Mouse (Mus musculus) heart, embryonic 14.5 days (tissue): ENCODE measurements around the gene Mrrf. TPM values are rescaled to one million over a fixed set of nuclear protein-coding genes. Genes with fewer than 3 reads are reported as not detected.
"Not testable (repeated sequence)": the region's sequence is repeated elsewhere in the genome, so short reads cannot be mapped to it uniquely, and the experiment has no call there.

ENCODE experiments used
- ATAC-seq: fragments of 200-750 bp; cut with Nextera tagmentation; 2 replicates; pipeline ENCODE4 v1.8.0; 2017; ENCODE audit warnings: low read depth, moderate TSS enrichment; ENCODE audit not compliant: insufficient number of reproducible peaks, insufficient read depth, low FRiP score
- H3K27ac ChIP-seq, 2 experiments: fragments of 200-500 bp in 1 of 2; fragments of 300-500 bp in 1 of 2; sonication (generic) in 1 of 2; replicated peaks in 1 of 2; 2 replicates each; pipeline ENCODE4 v1.5.1; 2012 to 2014; ENCODE audit warnings: low read depth in 2 of 2, low read length in 2 of 2, control low read depth in 1 of 2, mild to moderate bottlenecking in 1 of 2, mixed read lengths in 1 of 2; ENCODE audit not compliant: control insufficient read depth in 1 of 2, insufficient read depth in 1 of 2
- H3K27me3 ChIP-seq: fragments of 300-500 bp; sonication (generic); 2 replicates; pipeline ENCODE4 v1.6.1; 2014; ENCODE audit warnings: mild to moderate bottlenecking, low read length, control low read depth; ENCODE audit not compliant: control insufficient read depth, insufficient read depth
- H3K36me3 ChIP-seq: fragments of 300-500 bp; sonication (generic); 2 replicates; pipeline ENCODE4 v1.6.1; 2014; ENCODE audit warnings: mild to moderate bottlenecking, control low read depth, low read length, mixed read lengths; ENCODE audit not compliant: control insufficient read depth, insufficient read depth
- H3K4me1 ChIP-seq, 2 experiments: fragments of 200-500 bp in 1 of 2; fragments of 300-500 bp in 1 of 2; sonication (generic) in 1 of 2; 2 replicates each; pipeline ENCODE4 v1.6.1; 2012 to 2014; ENCODE audit warnings: low read length in 2 of 2, control low read depth in 1 of 2, mixed read lengths in 1 of 2; ENCODE audit not compliant: control insufficient read depth in 2 of 2, insufficient read depth in 2 of 2
- H3K4me2 ChIP-seq: fragments of 300-500 bp; sonication (generic); 2 replicates; pipeline ENCODE4 v1.6.1; 2014; ENCODE audit warnings: mild to moderate bottlenecking, low read length
- H3K4me3 ChIP-seq, 2 experiments: fragments of 200-500 bp in 1 of 2; fragments of 300-500 bp in 1 of 2; sonication (generic) in 1 of 2; 2 replicates each; pipeline ENCODE4 v1.5.1; 2012 to 2014; ENCODE audit warnings: low read length in 2 of 2, mild to moderate bottlenecking in 2 of 2, control low read depth in 1 of 2, low read depth in 1 of 2, moderate library complexity in 1 of 2; ENCODE audit not compliant: control insufficient read depth in 1 of 2, insufficient read depth in 1 of 2
- H3K9ac ChIP-seq: fragments of 300-500 bp; sonication (generic); 2 replicates; pipeline ENCODE4 v1.6.1; 2014; ENCODE audit warnings: mild to moderate bottlenecking, low read length
- H3K9me3 ChIP-seq: fragments of 300-500 bp; sonication (generic); 2 replicates; pipeline ENCODE4 v1.6.1; 2016; ENCODE audit warnings: low read length, control low read depth; ENCODE audit not compliant: control insufficient read depth
- WGBS: fragments of 180-500 bp; shearing (Covaris S2); extraction: QIAGEN DNeasy Blood & Tissue Kit; methylation state at CpG from one replicate; pipeline ENCODE4 v1.1.7; 2014; 5-methylcytosine and 5-hydroxymethylcytosine counted together
- polyA plus RNA-seq: library from polyadenylated mRNA; unstranded; fragments of >200 nt; fragmentation: Nextera tagmentation; extraction: Ambion mirVana; gene quantifications from 2 replicates; pipeline ENCODE4 v1.2.1, GENCODE M21; 2014

The Mrrf gene
- polyA plus RNA-seq, 1 experiment from 2014 or later = 45.1 TPM

- no peak for ATAC-seq
Measured at GRCm38 (mm10) chr2:36172136-36172535, 35.9 kb downstream of the Mrrf start.

GRCm38 (mm10) chr2:36172574-36172973 lies 36.4 kb downstream of the Mrrf start:
- Histone ChIP-seq H3K4me1 (peaks cover 4 to 15% of the 10 kb centered on the region in 2 experiments), H3K27me3 (no peaks in the 10 kb centered on the region), H3K9me3 (no peaks in the 10 kb centered on the region), H3K4me2 (no peak overlapping the region), H3K4me3 (no peak overlapping the region), H3K36me3 (peaks cover 24% of the 10 kb centered on the region), H3K9ac (no peak overlapping the region), H3K27ac (no peak overlapping the region)
- ATAC-seq = no peak
- WGBS = 78% methylated on average over 3 of the region's 3 CpGs

More at GRCm38 (mm10) chr2:36172136-36172535, 35.9 kb downstream of the Mrrf start:
- WGBS = 46% methylated on average over 4 of the region's 4 CpGs
- Histone ChIP-seq H3K4me1 (peaks cover 6 to 18% of the 10 kb centered on the region in 2 experiments), H3K4me2 (no peak overlapping the region), H3K36me3 (peaks cover 20% of the 10 kb centered on the region), H3K27ac (no peak overlapping the region), H3K9ac (no peak overlapping the region), H3K9me3 (no peaks in the 10 kb centered on the region), H3K27me3 (no peaks in the 10 kb centered on the region), H3K4me3 (no peak overlapping the region)

DNA sequence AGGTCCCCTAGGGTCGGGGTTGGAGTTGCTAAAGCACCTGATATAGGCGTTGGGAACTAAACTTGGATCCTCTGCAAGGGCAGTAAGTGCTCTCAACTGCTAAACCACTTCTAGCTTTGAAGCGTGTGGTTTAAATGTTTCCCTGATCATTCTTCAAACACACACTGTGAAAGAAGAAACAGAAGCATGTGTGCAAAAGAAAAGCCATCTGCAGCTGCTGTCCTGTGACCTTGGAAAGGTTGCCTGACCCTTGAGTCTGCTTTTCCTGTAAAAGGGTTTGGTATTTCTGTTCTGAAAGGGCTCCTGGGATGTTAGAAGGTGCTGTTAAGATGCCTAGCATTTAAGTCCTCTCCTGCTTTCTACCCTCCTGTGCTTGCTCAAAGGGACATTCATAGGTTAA lies 43.3 kb downstream of the Mrrf start:
- 49% methylated on average over 3 of the region's 3 CpGs for WGBS
- Histone ChIP-seq H3K27ac (peak overlapping the region in 1 of 2 experiments; percentile 31; a peak in 1 of 4 replicates), H3K27me3 (no peaks in the 10 kb centered on the region), H3K4me1 (peaks cover 0 to 22% of the 10 kb centered on the region in 2 experiments; a peak in 3 of 4 replicates), H3K36me3 (peaks cover 40% of the 10 kb centered on the region), H3K9ac (no peak overlapping the region), H3K9me3 (no peaks in the 10 kb centered on the region), H3K4me3 (no peak overlapping the region), H3K4me2 (no peak overlapping the region)
- ATAC-seq = no peak

- ATAC-seq = not testable (repeated sequence)
Measured at GRCm38 (mm10) chr2:36181587-36182368, 45.6 kb downstream of the Mrrf start.

DNA sequence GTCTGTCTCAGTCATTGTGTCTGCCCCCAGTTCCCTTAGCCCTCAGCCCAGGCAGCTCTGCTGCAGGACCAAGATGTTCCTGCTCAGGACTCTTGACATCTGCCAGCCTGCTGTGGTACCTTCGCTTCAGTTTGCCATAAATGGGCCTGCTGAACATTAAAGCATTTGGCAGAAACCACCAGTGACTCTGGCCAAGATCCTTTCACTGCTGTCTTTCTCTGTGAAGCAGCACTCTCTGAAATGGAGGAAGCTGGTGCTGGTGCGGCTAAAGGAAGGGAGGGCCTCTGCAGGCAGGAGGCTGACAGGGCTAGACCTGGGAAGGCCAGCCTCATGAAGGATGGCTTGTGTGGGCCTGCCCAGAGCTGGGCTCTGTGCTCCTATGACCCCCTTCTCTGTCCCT lies 47.1 kb downstream of the Mrrf start:
- Histone ChIP-seq H3K27ac (peak overlapping the region; percentile 40 to 59; a peak in 2 of 4 replicates), H3K27me3 (no peaks in the 10 kb centered on the region), H3K9ac (no peak overlapping the region; the same call in 1 of the 2 replicates), H3K9me3 (no peaks in the 10 kb centered on the region), H3K4me2 (no peak overlapping the region), H3K36me3 (peaks cover 18% of the 10 kb centered on the region), H3K4me3 (no peak overlapping the region), H3K4me1 (peaks cover 0 to 16% of the 10 kb centered on the region in 2 experiments; a peak in 3 of 4 replicates)
- WGBS = 55% methylated on average over 2 of the region's 2 CpGs
- ATAC-seq = no peak

More at GRCm38 (mm10) chr2:36181587-36182368, 45.6 kb downstream of the Mrrf start:
- H3K9ac ChIP-seq, H3K9me3 ChIP-seq, H3K27ac ChIP-seq, H3K4me2 ChIP-seq, H3K4me3 ChIP-seq, H3K27me3 ChIP-seq: not testable (repeated sequence)
- Histone ChIP-seq H3K4me1 (peaks cover 0 to 16% of the 10 kb centered on the region in 2 experiments; a peak in 3 of 4 replicates), H3K36me3 (peaks cover 31% of the 10 kb centered on the region)
- WGBS = 90% methylated on average over 4 of the region's 4 CpGs

GRCm38 (mm10) chr2:36184192-36184591 lies 48.0 kb downstream of the Mrrf start:
- ATAC-seq = no peak
- 82% methylated on average over 2 of the region's 2 CpGs for WGBS
- Histone ChIP-seq H3K4me2 (no peak overlapping the region), H3K9ac (no peak overlapping the region), H3K27ac (peak overlapping the region in 1 of 2 experiments; percentile 59; a peak in 1 of 4 replicates), H3K4me3 (no peak overlapping the region), H3K4me1 (peaks cover 0 to 16% of the 10 kb centered on the region in 2 experiments; a peak in 3 of 4 replicates), H3K36me3 (peaks cover 14% of the 10 kb centered on the region; the same call in 1 of the 2 replicates), H3K27me3 (no peaks in the 10 kb centered on the region), H3K9me3 (no peaks in the 10 kb centered on the region)

DNA sequence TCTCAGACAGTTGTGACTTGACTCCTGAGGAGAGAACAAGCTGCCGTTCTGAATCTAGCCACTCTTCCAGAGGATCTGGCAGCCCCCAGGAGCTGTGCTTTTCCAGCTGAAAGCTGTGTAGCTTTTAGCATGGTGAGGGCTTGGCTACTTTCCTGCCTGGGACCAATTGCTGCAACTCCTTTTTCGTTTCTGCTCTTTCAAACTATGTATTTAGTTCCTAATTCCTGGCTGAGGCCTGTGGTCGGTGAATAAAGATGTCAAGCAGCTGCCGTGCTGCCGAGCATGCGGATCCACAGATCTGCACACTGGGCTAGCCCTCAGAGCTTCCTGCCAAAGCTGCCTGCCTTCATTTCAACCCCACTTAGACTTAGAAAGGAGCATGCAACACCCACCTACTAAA lies 48.7 kb downstream of the Mrrf start:
- Histone ChIP-seq H3K36me3 (peaks cover 11% of the 10 kb centered on the region; the same call in 1 of the 2 replicates), H3K9ac (no peak overlapping the region), H3K27ac (0 out of 4 replicates have a peak overlapping the region, but pooled peaks of 1 of the 2 experiments have one; percentile 12), H3K9me3 (no peaks in the 10 kb centered on the region), H3K4me1 (peaks cover 0 to 10% of the 10 kb centered on the region in 2 experiments; a peak in 3 of 4 replicates), H3K4me2 (no peak overlapping the region), H3K27me3 (no peaks in the 10 kb centered on the region), H3K4me3 (no peak overlapping the region)
- 76% methylated on average over 6 of the region's 6 CpGs for WGBS
- no peak for ATAC-seq
